Mouse (Mus musculus) retina, postnatal 7 days (tissue): ENCODE measurements around the gene Tbc1d2.
"Not testable (repeated sequence)": the region's sequence is repeated elsewhere in the genome, so short reads cannot be mapped to it uniquely, and the experiment has no call there.

Experiments used
- DNase-seq: peaks from one replicate; pipeline ENCODE4 v3.0.0-alpha.2; 2012; ENCODE audit warnings: low read depth, low spot score

Tbc1d2 gene

DNA sequence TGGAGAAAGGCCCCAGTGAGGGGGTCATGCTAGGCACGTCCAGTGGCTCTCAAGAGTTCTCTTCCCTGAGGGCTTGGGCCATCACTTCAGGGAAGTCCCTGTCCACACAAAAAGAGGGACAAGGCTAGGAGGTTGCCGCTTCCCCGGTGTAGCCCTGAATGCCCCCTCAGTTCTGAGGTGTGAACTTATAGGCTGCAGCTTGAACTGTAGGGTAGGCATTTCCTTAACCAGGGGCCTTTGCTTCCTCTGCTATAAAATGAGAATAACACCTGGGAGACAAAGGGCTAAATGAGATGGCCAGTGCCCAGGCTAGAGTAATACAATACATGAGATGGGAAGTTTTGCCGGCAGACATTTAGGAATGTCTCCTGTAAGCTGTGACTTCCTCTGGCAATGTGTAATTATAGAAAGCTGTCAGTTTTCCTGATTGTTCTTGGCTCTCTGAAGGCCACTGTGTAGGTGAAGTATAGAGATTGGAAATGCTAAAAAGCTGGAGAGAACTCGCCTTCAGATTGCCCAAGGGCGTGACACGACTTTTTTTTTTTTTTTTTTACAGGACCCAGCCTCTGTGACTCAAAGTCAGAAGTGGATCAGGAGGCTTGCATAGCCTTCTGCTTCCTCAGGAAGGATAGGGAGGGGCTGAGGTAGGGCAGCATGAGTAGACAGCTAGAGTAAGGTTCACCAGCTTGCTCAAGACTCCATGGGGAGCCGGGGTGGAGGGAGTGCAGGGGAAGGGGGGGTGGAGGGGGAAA lies 6.9 kb downstream of the Tbc1d2 start:
- no peak for DNase-seq

DNA sequence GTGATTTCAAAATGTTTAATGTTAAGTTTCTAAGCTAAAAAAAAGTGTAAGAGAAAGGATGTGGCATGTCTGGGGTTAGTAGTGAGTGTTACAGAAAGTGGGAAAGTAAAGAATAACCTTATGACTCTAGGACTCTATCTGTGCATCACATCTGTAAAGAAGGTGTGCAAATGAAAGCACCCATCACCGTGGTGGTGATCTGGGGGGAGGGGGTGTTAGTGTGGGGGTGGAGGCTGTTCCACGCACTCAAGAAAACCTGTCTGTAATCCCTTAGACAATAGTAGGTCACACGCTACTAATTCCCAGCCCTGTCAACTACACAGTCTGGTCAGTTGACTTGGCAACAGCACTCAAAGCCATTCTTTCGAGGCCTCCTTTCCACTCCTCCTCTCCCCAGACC lies 8.7 kb downstream of the Tbc1d2 start:
- DNase-seq = no peak

DNA sequence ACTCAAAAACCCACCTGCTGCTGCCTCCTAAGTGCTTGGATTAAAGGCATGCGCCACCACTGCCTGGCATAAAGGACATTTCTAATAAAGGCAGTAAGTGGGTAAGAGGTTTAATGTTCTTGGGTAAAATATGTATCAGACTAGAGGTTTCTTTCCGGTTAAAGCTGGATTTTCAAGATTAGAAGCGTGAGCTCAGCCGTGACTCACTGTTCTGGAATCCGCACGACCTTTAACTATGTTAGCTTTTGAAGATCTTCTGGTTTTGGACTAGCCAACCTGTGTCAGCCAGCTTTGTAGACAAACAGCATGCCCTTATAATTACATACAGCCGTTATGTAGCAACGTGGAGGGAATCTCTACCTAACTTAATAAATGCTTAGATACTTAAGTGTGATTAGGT lies 10.1 kb downstream of the Tbc1d2 start:
- DNase-seq = no peak

DNA sequence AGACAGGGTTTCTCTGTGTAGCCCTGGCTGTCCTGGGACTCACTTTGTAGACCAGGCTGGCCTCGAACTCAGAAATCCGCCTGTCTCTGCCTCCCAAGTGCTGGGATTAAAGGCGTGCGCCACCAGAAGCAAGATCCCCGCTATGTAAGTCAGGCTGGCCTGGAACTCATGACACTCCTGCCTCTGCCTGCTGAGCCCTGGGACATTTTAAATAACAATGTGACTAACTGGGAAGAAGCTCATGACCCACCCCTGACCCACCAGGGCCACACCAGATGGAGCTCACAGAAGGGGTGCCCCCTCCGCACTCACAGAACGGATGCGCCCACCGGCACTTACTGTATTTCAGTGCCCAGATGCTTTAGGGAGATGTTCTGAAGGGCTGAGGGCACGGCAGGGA lies 12.8 kb downstream of the Tbc1d2 start:
- not testable (repeated sequence) for DNase-seq

DNA sequence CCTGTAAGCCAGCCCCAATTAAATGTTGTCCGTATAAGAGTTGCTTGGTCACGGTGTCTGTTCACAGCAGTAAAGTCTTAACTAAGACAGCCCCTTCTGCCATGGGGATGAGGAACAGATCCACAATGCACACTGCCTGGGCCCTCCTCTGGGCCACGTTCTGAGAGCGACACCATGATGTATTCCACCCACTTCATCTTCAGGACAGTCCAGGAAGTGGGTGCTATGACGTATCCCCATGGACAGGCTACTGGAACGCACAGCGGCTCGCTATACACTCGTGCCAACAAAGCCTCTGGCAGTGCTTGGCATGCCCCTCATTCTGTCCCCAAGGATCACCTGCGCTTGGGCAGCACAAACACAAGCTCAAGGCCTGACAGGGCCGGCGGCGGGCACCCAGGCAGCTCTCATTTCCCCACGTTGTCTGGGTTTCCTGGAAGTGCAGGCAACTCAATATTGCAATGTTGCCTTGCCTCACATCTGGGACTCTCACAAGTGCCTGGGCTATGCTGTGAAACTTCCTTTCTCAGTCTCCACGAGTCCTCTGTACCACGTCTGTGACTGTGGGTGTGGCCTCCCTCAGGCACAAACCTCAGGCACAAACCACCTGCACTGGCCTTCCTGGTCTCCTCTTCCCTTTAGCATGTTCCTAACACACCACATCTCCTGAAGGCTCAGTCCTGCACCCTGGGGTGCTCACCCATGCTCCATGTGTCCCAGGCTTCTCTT lies 14.1 kb downstream of the Tbc1d2 start:
- no peak for DNase-seq

DNA sequence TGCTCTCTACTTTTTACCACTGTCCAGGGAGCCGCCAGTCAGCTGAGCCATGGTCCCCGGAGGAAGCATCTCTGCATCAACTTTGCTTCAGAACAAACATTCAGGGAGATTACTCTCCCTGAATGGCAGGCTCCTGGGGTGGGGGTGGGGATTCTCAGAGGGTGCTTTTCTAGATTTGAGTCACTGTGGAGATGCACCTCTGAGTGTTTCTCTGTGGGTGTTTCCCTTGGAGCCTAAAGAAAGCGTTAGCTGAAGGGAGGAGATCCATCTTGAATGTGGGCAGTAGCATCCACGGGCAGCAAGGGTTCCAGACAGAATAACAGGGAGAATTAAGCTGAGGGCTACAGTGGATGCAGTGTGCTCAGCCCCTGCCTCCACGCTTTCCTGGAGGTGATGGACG lies 15.1 kb downstream of the Tbc1d2 start:
- no peak for DNase-seq

DNA sequence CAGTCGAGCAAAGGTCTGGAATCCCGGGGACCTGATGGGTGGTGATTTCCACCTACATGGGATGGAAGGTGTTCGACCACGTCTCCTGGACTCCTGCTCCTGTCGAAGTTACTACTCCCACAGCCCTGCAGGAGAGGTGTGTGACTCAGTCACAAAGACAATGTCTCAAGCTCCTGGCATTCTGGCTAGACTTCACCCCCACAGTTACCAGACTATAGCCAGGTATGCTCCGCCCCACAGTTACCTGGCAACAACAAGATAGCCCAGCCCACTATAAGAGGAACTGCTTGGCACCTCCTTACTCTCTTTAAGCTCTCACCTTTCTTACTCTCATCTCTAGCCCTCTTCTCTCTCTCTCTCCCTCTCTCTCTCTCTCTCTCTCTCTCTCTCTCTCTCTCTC lies 16.4 kb downstream of the Tbc1d2 start:
- DNase-seq = not testable (repeated sequence)

DNA sequence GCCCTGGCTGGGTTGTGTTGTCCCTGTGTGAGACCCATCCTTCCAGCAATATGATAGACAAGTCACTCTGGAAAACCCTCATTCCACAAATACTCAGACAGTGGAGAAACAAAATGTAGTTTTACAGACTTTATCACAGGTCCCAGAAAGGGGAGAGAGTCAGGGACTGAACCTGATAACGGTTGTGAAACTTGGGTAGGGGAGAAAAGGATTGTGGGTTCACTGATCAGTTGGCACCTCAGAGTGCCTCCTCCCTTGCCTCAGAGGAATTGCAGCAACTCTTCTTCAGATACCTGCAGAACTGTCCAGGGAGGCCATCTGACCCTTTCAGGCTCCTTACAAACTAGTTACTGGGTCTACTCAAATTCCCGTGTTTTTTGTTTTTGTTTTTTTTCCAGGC lies 17.5 kb downstream of the Tbc1d2 start:
- no peak for DNase-seq

DNA sequence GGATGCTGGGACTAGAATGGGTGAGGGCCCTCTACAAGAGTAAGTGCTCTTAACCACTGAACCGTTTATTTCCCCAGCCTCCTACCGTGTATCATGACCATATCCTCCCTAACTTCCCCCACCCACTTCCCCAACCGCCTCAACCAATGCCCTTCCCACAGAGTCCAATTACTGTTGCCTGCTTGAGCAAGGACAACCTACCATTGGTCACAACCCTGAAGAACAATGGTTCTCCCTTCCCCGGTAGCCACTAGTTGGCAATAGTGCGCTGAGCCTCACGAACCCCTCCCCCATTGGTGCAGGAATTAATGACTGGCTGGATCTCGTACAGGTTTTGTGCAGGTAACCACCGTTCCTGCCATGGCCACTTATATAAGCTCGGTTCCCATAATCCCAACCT lies 19.6 kb downstream of the Tbc1d2 start:
- DNase-seq = no peak

DNA sequence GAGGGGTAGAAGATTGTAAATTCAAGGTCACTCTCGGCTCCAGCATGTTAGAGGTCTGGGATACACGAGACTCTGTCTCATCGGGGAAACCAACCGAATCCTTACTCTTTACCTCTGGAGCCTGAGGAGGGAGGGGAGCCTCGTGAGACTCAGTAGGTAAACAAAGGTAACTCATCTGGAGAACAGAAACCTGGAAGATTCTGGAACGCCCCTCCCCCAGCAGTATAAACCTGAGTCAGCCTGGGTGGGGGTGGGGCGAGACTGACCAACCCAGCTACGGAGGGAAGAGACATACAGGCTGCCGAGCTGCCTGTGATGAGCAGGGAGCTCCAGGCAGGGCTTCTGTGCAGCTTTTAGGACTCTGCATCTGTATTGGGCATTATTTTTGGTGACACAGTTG lies 21.1 kb downstream of the Tbc1d2 start:
- DNase-seq = no peak

DNA sequence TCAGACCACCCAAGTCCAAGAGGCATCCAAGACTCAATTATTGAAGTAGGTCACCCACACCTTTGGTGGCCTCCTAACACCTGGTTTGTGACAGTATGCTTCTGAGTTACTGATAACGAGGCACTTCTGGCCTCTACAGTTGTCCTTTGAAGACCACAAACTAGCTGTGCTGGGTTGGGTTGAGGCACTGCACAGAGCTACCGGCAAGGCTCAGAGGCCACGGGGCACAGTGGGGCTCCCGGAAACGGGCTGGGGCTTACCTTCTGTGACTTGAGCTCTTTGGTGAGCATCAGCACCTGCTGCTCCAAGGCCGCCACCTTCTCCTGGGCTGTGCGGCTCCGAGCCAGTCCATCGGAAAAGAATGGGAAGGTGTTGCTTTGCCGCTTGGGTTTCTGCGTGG lies 21.9 kb downstream of the Tbc1d2 start:
- no peak for DNase-seq

DNA sequence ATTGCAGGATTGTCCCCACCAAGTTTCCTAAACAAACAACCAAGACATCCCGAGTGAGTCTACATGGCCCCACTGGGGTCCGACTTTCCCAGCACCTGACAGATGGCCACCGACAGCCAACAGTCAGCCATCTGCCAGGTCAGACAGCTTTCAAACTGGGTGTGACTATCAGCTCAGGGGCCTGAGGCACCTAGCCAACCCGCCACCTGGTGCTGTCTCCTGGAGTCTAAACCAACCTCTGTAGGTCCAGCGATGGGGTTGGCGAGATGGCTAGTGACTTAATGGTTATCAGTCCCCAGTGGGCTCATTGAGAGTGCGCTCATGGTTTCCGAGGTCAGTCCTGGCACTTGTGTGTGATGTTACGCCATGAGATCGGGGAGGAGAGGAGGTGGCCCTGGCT lies 24.9 kb downstream of the Tbc1d2 start:
- DNase-seq = no peak

DNA sequence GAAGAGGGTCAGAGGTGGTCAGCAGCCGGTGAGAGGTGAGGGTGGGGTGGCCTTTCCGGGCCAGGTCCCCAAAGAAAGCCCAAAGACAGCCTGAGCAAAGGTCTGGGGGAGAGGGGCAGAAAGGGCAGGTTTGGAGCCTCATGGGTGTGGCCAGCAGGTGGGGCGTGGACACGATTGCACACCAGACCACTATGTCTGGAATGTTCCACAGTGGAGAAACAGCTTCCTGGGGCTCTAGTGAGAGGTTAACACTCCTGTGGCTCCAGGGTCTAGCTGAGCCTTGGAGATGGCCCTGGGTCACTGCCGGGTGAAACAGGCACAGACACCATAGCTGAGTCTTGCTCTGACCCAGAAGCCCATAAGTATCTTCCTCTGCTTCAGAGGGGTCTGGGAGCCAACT lies 27.0 kb downstream of the Tbc1d2 start:
- DNase-seq = no peak

DNA sequence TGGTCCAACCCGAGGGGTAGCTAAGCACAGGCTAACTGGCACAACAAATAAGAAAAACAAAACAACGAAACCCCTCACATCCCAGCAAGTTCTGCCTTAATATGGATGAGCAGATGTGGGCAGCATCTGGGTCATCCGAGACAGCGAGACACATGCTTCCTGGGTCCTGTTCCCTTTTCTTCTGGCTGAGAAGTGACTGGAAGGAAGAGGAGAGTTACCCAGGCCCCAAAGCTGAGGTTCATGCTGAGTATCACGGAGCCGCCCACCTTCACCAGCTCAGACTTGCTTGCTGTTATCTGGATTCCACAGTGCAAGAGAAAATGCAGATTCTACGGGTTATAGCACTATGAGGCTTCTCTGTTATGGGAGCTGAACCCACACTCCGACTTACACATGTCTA lies 29.1 kb downstream of the Tbc1d2 start:
- DNase-seq = no peak

DNA sequence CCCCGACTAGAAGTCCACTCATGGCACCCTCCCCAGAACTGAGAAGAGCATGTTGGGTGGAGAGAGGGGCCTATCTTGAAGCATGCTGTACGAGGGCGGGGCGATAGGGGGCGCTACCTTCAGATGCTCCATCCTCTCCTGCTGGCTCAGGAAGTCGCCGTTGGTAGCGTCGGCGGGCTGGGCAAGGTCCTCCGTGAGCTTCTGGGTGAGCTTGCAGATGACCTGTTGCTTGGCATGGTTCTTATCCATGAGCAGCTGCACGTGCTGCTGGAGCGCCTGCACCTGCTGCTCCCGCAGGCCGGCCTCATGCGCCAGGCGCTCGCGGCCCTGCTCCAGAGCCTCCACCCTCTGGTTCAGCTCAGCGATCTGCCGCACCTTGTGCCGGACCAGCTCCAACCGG lies 29.7 kb downstream of the Tbc1d2 start:
- no peak for DNase-seq

DNA sequence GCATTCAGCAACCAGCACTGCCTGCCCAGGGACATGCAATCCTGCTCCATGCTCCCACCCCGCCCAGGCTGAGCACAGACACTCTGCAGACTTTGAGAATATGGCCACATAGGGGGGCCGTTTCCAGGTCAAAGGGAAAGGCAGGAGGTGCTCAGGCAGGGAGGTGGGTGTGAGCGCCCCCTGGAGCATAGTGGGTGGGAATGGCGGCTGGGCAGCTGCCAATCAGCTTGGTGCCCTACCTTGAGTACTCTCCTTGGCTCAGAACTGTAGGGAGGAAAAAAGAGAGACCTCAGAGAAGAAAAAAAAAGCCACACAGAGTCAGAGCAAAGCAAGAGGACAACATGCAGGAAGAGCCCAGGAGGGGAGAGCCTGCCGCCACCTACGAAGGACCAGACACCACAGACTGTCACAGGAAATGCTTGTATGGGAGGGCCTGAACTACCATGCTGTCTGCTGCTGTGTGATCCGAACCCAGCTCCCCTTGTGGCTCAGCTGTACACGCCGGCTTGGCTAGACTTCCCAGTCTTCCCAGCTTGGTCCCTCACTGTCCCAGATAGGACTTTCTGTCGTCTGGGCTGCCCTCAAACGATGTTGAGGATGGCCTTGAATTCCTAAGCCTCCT lies 31.7 kb downstream of the Tbc1d2 start:
- no peak for DNase-seq

DNA sequence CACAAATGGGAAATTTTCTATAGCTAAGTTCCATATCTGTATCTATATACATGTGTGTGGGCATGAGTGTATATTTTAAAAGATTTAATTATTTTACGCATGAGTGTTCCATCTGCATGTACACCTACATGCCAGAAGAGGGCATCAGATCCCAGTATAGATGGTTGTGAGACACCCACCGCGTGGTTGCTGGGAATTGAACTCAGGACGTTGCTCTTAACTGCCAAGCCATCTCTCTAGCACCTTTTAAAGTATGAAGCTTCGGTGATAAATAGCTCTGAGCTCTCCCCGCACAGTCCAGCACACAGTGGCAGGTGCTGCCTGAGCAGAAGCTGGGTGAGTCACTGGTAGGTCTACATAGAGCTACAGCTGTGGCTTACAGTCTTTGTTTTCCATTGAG lies 32.6 kb downstream of the Tbc1d2 start:
- no peak for DNase-seq

DNA sequence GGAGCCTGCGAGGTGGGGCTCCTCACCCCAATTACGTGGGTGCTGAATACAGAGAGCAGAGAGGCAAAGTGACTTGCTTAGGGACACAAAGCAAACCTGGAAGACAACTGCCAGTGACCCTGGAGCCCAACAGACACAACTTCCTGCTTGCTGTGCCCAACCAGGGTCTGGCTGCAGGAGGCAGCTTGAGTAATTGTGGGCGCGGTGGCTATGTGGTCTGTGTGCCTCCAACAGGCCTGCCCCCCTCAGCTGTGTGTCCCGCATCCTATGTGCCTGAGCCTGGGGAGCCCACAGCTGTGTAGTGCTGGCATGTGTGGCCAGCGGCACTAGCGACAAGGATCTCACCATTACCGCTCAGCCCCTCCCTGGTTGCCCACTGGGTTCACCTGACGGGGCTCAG lies 35.4 kb downstream of the Tbc1d2 start:
- DNase-seq = no peak

DNA sequence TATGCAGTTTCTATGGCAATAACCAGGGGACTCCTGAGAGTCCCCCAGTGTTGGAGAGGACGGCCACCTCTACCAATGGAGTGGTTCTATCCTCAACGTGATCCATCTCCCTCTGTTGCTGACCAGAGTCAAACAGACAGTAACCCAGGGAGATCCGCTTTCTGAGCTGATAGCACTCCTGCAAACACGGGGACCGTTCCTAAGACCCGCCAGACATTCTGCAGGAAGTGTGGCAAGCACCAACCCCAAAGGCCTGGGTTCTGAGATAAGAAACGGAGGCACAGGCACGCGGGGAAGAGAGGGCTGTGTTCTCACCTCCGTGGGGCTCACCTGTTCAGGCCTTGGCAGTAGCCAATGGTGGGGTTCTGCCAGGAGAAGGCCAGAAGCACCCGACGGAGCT lies 36.4 kb downstream of the Tbc1d2 start:
- no peak for DNase-seq

DNA sequence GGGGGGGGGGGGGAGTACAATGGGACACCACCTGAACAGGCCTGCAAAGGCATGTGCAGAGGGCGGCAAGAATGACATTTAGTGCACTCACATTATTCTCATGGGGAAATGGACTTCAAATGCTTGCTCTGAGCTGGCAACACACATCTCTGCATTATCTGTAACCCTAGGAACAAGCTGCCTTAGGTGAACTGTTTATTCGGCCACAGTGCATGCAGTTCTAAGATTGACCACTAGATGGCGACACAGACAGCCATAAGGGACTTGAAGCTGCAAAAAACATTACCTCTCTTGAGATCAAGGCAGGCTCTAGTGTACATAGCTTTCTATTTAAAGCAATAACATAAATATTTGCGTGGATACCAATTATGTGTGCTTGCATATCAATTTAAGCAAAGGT lies 38.8 kb downstream of the Tbc1d2 start:
- DNase-seq = peak; percentile 82

DNA sequence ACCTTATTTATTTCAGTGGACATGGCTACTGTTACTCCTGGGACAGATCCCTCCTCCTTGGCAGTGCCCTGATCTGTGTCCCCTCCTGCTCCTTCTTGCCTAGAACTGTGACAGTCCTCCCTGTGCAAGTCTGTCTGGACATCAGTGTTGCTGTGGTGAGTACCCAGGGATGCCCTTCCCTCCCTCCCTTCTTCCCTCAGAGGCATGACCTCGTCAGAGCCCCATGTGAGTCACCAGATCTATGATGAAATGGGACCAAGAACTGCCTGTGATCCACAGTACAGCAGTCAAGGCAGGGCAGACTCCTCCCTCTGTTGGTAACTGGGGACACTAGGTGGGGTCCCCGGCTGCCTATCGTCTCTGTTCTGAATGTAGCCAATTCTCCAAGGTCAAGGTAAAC lies 42.4 kb downstream of the Tbc1d2 start:
- no peak for DNase-seq

DNA sequence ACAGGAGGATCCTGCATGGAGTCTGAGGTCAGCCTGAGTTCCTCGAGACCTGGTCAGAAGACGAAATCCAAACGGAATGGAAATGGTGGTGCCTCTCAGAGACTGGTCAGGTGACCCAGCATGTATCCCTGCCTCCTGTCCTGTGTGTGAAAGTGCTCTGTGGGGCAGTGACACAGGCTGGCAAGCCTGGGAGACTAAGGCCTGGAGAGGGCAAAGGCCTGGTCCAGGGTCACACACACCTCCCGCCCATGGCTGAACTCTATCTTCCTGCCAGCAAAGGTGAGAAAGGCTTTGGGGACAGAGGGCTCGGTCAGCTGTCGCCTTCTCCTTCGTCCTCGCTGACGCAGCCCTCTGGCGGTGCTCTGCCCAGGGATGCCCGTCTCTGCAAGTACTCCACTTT lies 44.6 kb downstream of the Tbc1d2 start:
- DNase-seq = no peak

DNA sequence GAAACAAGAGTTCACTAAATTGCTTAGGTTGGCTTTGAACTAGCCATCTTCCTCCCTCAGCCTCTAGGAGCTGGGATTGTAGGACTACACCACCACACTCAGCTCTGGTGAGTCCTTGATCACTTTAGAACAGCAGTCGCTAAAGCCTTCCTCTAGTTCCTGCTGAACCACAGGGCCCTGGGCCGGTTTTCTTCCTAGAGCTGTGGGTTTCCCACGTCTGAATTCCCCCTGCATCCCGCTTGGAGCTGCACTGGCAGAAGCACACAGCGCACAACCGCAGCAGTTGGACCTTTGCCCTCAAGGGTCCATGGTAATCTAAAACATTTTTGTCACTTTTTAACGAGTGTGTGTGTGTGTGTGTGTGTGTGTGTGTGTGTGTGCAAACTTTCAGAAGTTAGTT lies 47.3 kb downstream of the Tbc1d2 start:
- no peak for DNase-seq
